Mouse (Mus musculus): ENCODE measurements around the gene Ccdc186.

GRCm38 (mm10) chr19:56821798-56822447 is at the start of gene Ccdc186:
- TF ChIP-seq CTCF (IDR thresholded peaks at IDR 0.05) = no peak
- TF ChIP-seq EP300 (IDR thresholded peaks at IDR 0.05) = no peak

Measured in lung, postnatal 0 days (tissue).